Comparison of ENCODE assay signal across 8 mouse cellular contexts in the genomic region with DNA sequence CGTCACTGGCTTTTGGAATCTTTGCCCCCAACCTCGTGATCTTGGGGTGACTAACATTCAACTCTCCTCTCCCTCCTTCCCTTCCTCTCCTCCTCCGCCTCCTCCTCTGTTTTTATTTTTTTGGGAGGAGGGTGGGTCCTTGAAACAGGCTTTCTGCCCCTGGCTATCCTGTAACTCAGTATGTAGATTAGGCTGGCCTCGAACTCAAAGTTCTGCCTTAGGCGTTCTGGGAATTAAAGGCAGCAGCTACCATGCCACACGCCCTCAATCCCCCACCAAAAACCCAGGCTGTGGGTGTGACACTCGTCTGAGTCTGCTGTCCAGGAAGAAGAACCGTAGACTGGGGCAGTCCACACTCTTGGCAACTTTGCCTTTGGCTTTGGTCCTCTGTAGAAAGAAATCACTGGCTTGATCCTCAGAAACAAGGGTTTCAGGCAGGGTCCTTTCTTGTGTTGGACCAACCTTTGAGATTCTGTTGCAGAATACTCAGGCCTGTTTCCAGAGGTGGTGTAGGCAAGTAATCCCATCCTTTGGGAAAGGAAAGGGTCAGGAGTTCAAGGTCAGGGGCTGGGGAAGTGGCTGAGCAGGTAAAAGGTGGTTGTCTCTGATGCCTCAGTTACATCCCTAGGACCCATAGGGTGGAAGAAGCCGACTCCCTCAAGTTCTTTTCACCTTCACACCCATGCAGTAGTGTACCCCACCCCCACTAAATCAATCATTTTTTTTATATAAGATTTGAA. TPM values are rescaled to one million over a fixed set of nuclear protein-coding genes. Genes with fewer than 3 reads are reported as not detected.
DNase-seq lines count a peak whose midpoint lies in the region; ATAC-seq and TF ChIP-seq lines count a peak whose summit lies in the region.
"Had no signal": no experiment of that assay in that cellular context is flagged by ENCODE, and none has a peak within 500 bp of the region (broad histone marks: within the 10 kb centered on the region; RNA-seq: fewer than 3 reads in every experiment).

No protein-coding gene starts in this region.

- H3K4me1 ChIP-seq in thymus, adult 2 months (replicated peaks; ENCODE audit: control insufficient read depth, insufficient read depth, low read length) = peaks cover 16% of the 10 kb centered on the region
- H3K4me1 ChIP-seq in forebrain, embryonic 13.5 days = peaks cover 30% of the 10 kb centered on the region
- H3K4me1 ChIP-seq in liver, embryonic 13.5 days (replicated peaks) = peaks cover 28% of the 10 kb centered on the region

- peak overlapping the region; percentile 64 for H3K4me3 ChIP-seq in thymus, adult 2 months (ENCODE audit: control insufficient read depth, insufficient read depth, low read length)
- peak overlapping the region; percentile 67 for H3K4me3 ChIP-seq in forebrain, embryonic 13.5 days
- H3K4me3 ChIP-seq in liver, embryonic 13.5 days (replicated peaks) = peak overlapping the region; percentile 86

- H3K9me3 ChIP-seq in forebrain, embryonic 13.5 days (replicated peaks) = no peaks in the 10 kb centered on the region
- no peaks in the 10 kb centered on the region for H3K9me3 ChIP-seq in liver, embryonic 13.5 days (replicated peaks)

- TF ChIP-seq POLR2A in thymus, adult 2 months (IDR thresholded peaks at IDR 0.05; ENCODE audit: control insufficient read depth, extremely low read depth, insufficient read depth, low read length, poor library complexity) = no peak

- peaks cover 4% of the 10 kb centered on the region; the same call in 1 of the 2 replicates for H3K27me3 ChIP-seq in thymus, adult 2 months (ENCODE audit: control insufficient read depth, insufficient read depth, low read length)
- H3K27me3 ChIP-seq in forebrain, embryonic 13.5 days = no peaks in the 10 kb centered on the region
- H3K27me3 ChIP-seq in liver, embryonic 13.5 days = peaks cover 16% of the 10 kb centered on the region

- ATAC-seq in forebrain, embryonic 13.5 days = no peak
- peak; percentile 3; the same call in 1 of the 2 replicates for ATAC-seq in liver, embryonic 13.5 days (ENCODE audit: low read depth)

- no peaks in the 10 kb centered on the region for H3K36me3 ChIP-seq in thymus, adult 2 months (ENCODE audit: control insufficient read depth, insufficient read depth, low read length)
- H3K36me3 ChIP-seq in forebrain, embryonic 13.5 days (ENCODE audit: poor library complexity, severe bottlenecking) = peaks cover 11% of the 10 kb centered on the region; the same call in 1 of the 2 replicates
- peaks cover 38% of the 10 kb centered on the region for H3K36me3 ChIP-seq in liver, embryonic 13.5 days

- H3K9ac ChIP-seq in forebrain, embryonic 13.5 days = peak overlapping the region; percentile 76
- peak overlapping the region; percentile 90 for H3K9ac ChIP-seq in liver, embryonic 13.5 days

- peak overlapping the region; percentile 87 for H3K4me2 ChIP-seq in forebrain, embryonic 13.5 days
- H3K4me2 ChIP-seq in liver, embryonic 13.5 days = peak overlapping the region; percentile 83

- TF ChIP-seq CTCF in thymus, adult 2 months (IDR thresholded peaks at IDR 0.05; ENCODE audit: borderline replicate concordance, control insufficient read depth, extremely low read depth, insufficient read depth, low read length, poor library complexity) = no peak

- H3K27ac ChIP-seq in thymus, adult 2 months (ENCODE audit: control insufficient read depth, insufficient read depth, low read length) = no peak overlapping the region
- no peak overlapping the region for H3K27ac ChIP-seq in forebrain, embryonic 13.5 days
- H3K27ac ChIP-seq in liver, embryonic 13.5 days = peak overlapping the region; percentile 78
- H3K27ac ChIP-seq: left cerebral cortex, adult 2 months had no signal

- WGBS in thymus, adult 2 months = 20% methylated on average over 9 of the region's 9 CpGs
- 14% methylated on average over 9 of the region's 9 CpGs for WGBS in forebrain, embryonic 13.5 days
- 10% methylated on average over 9 of the region's 9 CpGs for WGBS in liver, embryonic 13.5 days (ENCODE audit: insufficient replicate concordance)

- no peak for DNase-seq in thymus, adult 2 months
- no peak for DNase-seq in thymus, postnatal 0 days (ENCODE audit: low spot score)
- DNase-seq in liver, embryonic 13.5 days = peak; percentile 7
- DNase-seq in right cerebral cortex, postnatal 10 days (ENCODE audit: low spot score in 2 of 2) = no peak
- no peak for DNase-seq in adrenal gland, adult 2 months
- no peak for DNase-seq in left cerebral cortex, adult 8-10 months (ENCODE audit: low spot score in 2 of 2)

RNA-seq across cellular contexts. Expression of a gene that starts 0.8 kb away (rescaled TPM):
- polyA plus RNA-seq in thymus, adult 2 months (2012; rRNA removed) = 13.0 and 17.7 TPM in 2 replicates
- 8.6 and 11.4 TPM in 2 replicates for polyA plus RNA-seq in thymus, postnatal 0 days (2015; fragmentation: Nextera tagmentation; extraction: Ambion mirVana)
- polyA plus RNA-seq in forebrain, embryonic 13.5 days (2015; fragmentation: Nextera tagmentation; extraction: Ambion mirVana) = 11.0 and 13.7 TPM in 2 replicates
- 14.6 and 16.4 TPM in 2 replicates for polyA plus RNA-seq in liver, embryonic 13.5 days (2015; fragmentation: Nextera tagmentation; extraction: Ambion mirVana)
- total RNA-seq in adrenal gland, adult 2 months (2021) = under 1 TPM; 0.35 to 0.93 TPM
- polyA plus RNA-seq in adrenal gland, adult 2 months (2012; rRNA removed) = 1.2 and 1.6 TPM in 2 replicates
- 1 to 10 TPM in 3 of 4 experiments, under 1 TPM in 1; 0.76 to 1.6 (median 1.4) TPM for total RNA-seq in left cerebral cortex, adult 8-10 months (2022)

RNA-seq across cellular contexts. Expression of a gene that starts 19.0 kb away (rescaled TPM):
- 0.12 and 0.27 TPM in 2 replicates for polyA plus RNA-seq in thymus, adult 2 months (2012; rRNA removed)
- 0.07 TPM in 1 of 2 replicates, not detected in the other for polyA plus RNA-seq in thymus, postnatal 0 days (2015; fragmentation: Nextera tagmentation; extraction: Ambion mirVana)
- polyA plus RNA-seq in forebrain, embryonic 13.5 days (2015; fragmentation: Nextera tagmentation; extraction: Ambion mirVana) = not detected in 2 replicates
- polyA plus RNA-seq in liver, embryonic 13.5 days (2015; fragmentation: Nextera tagmentation; extraction: Ambion mirVana) = 0.06 and 0.08 TPM in 2 replicates
- under 1 TPM; 0.12 to 0.45 TPM for total RNA-seq in adrenal gland, adult 2 months (2021)
- polyA plus RNA-seq in adrenal gland, adult 2 months (2012; rRNA removed) = 0.75 and 0.95 TPM in 2 replicates
- 1 to 10 TPM; 2.8 to 3.7 (median 3.3) TPM for total RNA-seq in left cerebral cortex, adult 8-10 months (2022)

RNA-seq across cellular contexts. Expression of a gene that starts 19.6 kb away (rescaled TPM):
- 76.8 and 81.7 TPM in 2 replicates for polyA plus RNA-seq in thymus, adult 2 months (2012; rRNA removed)
- polyA plus RNA-seq in thymus, postnatal 0 days (2015; fragmentation: Nextera tagmentation; extraction: Ambion mirVana) = 19.9 and 24.8 TPM in 2 replicates
- 88.2 TPM in 2 replicates for polyA plus RNA-seq in forebrain, embryonic 13.5 days (2015; fragmentation: Nextera tagmentation; extraction: Ambion mirVana)
- polyA plus RNA-seq in liver, embryonic 13.5 days (2015; fragmentation: Nextera tagmentation; extraction: Ambion mirVana) = 12.8 and 12.9 TPM in 2 replicates
- total RNA-seq in adrenal gland, adult 2 months (2021) = 100 to 1,000 TPM in 1 of 2 experiments, 10 to 100 TPM in 1; 67.8 to 127 TPM
- 99.3 and 131 TPM in 2 replicates for polyA plus RNA-seq in adrenal gland, adult 2 months (2012; rRNA removed)
- 100 to 1,000 TPM; 245 to 275 (median 254) TPM for total RNA-seq in left cerebral cortex, adult 8-10 months (2022)

RNA-seq across cellular contexts. Expression of a gene that starts 35.2 kb away (rescaled TPM):
- 74.1 and 74.2 TPM in 2 replicates for polyA plus RNA-seq in thymus, adult 2 months (2012; rRNA removed)
- polyA plus RNA-seq in thymus, postnatal 0 days (2015; fragmentation: Nextera tagmentation; extraction: Ambion mirVana) = 41.1 and 45.1 TPM in 2 replicates
- polyA plus RNA-seq in forebrain, embryonic 13.5 days (2015; fragmentation: Nextera tagmentation; extraction: Ambion mirVana) = 63.2 and 69.6 TPM in 2 replicates
- 22.8 and 24.9 TPM in 2 replicates for polyA plus RNA-seq in liver, embryonic 13.5 days (2015; fragmentation: Nextera tagmentation; extraction: Ambion mirVana)
- total RNA-seq in adrenal gland, adult 2 months (2021) = 10 to 100 TPM; 57.2 to 59.4 TPM
- 55.8 and 58.9 TPM in 2 replicates for polyA plus RNA-seq in adrenal gland, adult 2 months (2012; rRNA removed)
- total RNA-seq in left cerebral cortex, adult 8-10 months (2022) = 10 to 100 TPM; 62.1 to 70.6 (median 65.6) TPM

RNA-seq across cellular contexts. Expression of a gene that starts 46.9 kb away (rescaled TPM):
- polyA plus RNA-seq in thymus, adult 2 months (2012; rRNA removed) = 89.9 TPM in 2 replicates
- polyA plus RNA-seq in thymus, postnatal 0 days (2015; fragmentation: Nextera tagmentation; extraction: Ambion mirVana) = 13.1 and 15.4 TPM in 2 replicates
- 21.8 and 22.7 TPM in 2 replicates for polyA plus RNA-seq in forebrain, embryonic 13.5 days (2015; fragmentation: Nextera tagmentation; extraction: Ambion mirVana)
- 4.6 and 4.9 TPM in 2 replicates for polyA plus RNA-seq in liver, embryonic 13.5 days (2015; fragmentation: Nextera tagmentation; extraction: Ambion mirVana)
- total RNA-seq in adrenal gland, adult 2 months (2021) = 10 to 100 TPM; 44.2 to 45.1 TPM
- polyA plus RNA-seq in adrenal gland, adult 2 months (2012; rRNA removed) = 43.2 and 46.5 TPM in 2 replicates
- 100 to 1,000 TPM; 202 to 218 (median 208) TPM for total RNA-seq in left cerebral cortex, adult 8-10 months (2022)
